Mouse (Mus musculus) spleen, postnatal 36 days (tissue): ENCODE results near the gene Lmod2.
A peak's percentile ranks its signal among the peaks of the same experiment; 100 is the strongest.

Experiments
- DNase-seq, 2 experiments: peaks; one replicate each; pipeline ENCODE4 v3.0.0; 2022; ENCODE audit warnings: low spot score in 2 of 2, mixed read lengths in 1 of 2

Lmod2 gene

GRCm38 (mm10) chr6:24597500-24597899 is at the start of gene Lmod2:
TSS of gene Lmod2 (plus strand) at chr6:24597762.
- no peak for DNase-seq

GRCm38 (mm10) chr6:24549801-24550200 is 47.8 kb upstream of the Lmod2 start:
- DNase-seq: no peak

GRCm38 (mm10) chr6:24552046-24552445 is 45.5 kb upstream of the Lmod2 start:
- DNase-seq: no peak

GRCm38 (mm10) chr6:24554427-24555086 is 43.0 kb upstream of the Lmod2 start:
- no peak for DNase-seq

- DNase-seq: no peak
These were observed 42.1 kb upstream of the Lmod2 start for GRCm38 (mm10) chr6:24555488-24555887.

- DNase-seq: no peak
These were observed 33.5 kb upstream of the Lmod2 start for GRCm38 (mm10) chr6:24564081-24564480.

- no peak for DNase-seq
These were observed 32.7 kb upstream of the Lmod2 start for GRCm38 (mm10) chr6:24564886-24565285.

GRCm38 (mm10) chr6:24568963-24569362 is 28.6 kb upstream of the Lmod2 start:
- DNase-seq: no peak

- DNase-seq: no peak
These were observed 27.9 kb upstream of the Lmod2 start for GRCm38 (mm10) chr6:24569711-24570110.

- no peak for DNase-seq
These were observed 27.3 kb upstream of the Lmod2 start for GRCm38 (mm10) chr6:24570278-24570677.

GRCm38 (mm10) chr6:24571126-24571525 is 26.4 kb upstream of the Lmod2 start:
- DNase-seq: no peak

- DNase-seq: no peak
These were observed 25.1 kb upstream of the Lmod2 start for GRCm38 (mm10) chr6:24572431-24572830.

- no peak for DNase-seq
These were observed 24.2 kb upstream of the Lmod2 start for GRCm38 (mm10) chr6:24573319-24573718.

GRCm38 (mm10) chr6:24583456-24583855 is 14.1 kb upstream of the Lmod2 start:
- no peak for DNase-seq

GRCm38 (mm10) chr6:24585431-24586310 is 11.9 kb upstream of the Lmod2 start:
- DNase-seq: no peak

GRCm38 (mm10) chr6:24586885-24587284 is 10.7 kb upstream of the Lmod2 start:
- DNase-seq: peak in 1 of 2 experiments; percentile 3

GRCm38 (mm10) chr6:24590282-24590681 is 7.3 kb upstream of the Lmod2 start:
- DNase-seq: no peak

GRCm38 (mm10) chr6:24591525-24592218 is 5.9 kb upstream of the Lmod2 start:
- no peak for DNase-seq

- DNase-seq: no peak
These were observed 1.6 kb downstream of the Lmod2 start for GRCm38 (mm10) chr6:24599179-24599578.

- DNase-seq: no peak
These were observed 2.1 kb downstream of the Lmod2 start for GRCm38 (mm10) chr6:24599639-24600038.

GRCm38 (mm10) chr6:24600134-24600533 is 2.6 kb downstream of the Lmod2 start:
- DNase-seq: no peak

GRCm38 (mm10) chr6:24600726-24601125 is 3.2 kb downstream of the Lmod2 start:
- DNase-seq: no peak
